Mouse (Mus musculus) limb, embryonic 12.5 days (tissue): ENCODE results near the gene Tmem266. TPM values are rescaled to one million over a fixed set of nuclear protein-coding genes. Genes with fewer than 3 reads are reported as not detected.

Source experiments
- ATAC-seq: fragments of 200-750 bp; cut with Nextera tagmentation; 2 replicates; pipeline ENCODE4 v1.8.0; 2017; ENCODE audit warnings: low read depth, moderate TSS enrichment; ENCODE audit not compliant: insufficient number of reproducible peaks, insufficient read depth, low FRiP score, low TSS enrichment
- H3K27ac ChIP-seq: fragments of 300-500 bp; sonication (generic); 2 replicates; pipeline ENCODE4 v1.5.1; 2016; ENCODE audit warnings: mild to moderate bottlenecking, moderate library complexity
- H3K27me3 ChIP-seq: fragments of 300-500 bp; sonication (generic); 2 replicates; pipeline ENCODE4 v1.6.1; 2016; ENCODE audit warnings: mild to moderate bottlenecking, moderate library complexity
- H3K36me3 ChIP-seq: fragments of 300-500 bp; sonication (generic); 2 replicates; pipeline ENCODE4 v1.6.1; 2016; ENCODE audit warnings: mild to moderate bottlenecking, moderate library complexity
- H3K4me1 ChIP-seq: fragments of 300-500 bp; sonication (generic); replicated peaks from 2 replicates; pipeline ENCODE4 v1.6.1; 2016
- H3K4me2 ChIP-seq: fragments of 300-500 bp; sonication (generic); 2 replicates; pipeline ENCODE4 v1.6.1; 2016; ENCODE audit warnings: mild to moderate bottlenecking, moderate library complexity
- H3K4me3 ChIP-seq: fragments of 300-500 bp; sonication (generic); replicated peaks from 2 replicates; pipeline ENCODE4 v1.5.1; 2016; ENCODE audit warnings: mild to moderate bottlenecking
- H3K9ac ChIP-seq: fragments of 300-500 bp; sonication (generic); replicated peaks from 2 replicates; pipeline ENCODE4 v1.6.1; 2016; ENCODE audit warnings: mild to moderate bottlenecking, moderate library complexity
- H3K9me3 ChIP-seq: fragments of 300-500 bp; sonication (generic); 2 replicates; pipeline ENCODE4 v1.6.1; 2016; ENCODE audit warnings: mild to moderate bottlenecking, moderate library complexity
- WGBS: fragments of 180-500 bp; shearing (Covaris S2); methylation state at CpG from one replicate; pipeline ENCODE4 v1.1.7; 2016; 5-methylcytosine and 5-hydroxymethylcytosine counted together
- polyA plus RNA-seq: library from polyadenylated mRNA; unstranded; fragments of >200 nt; fragmentation: Nextera tagmentation; extraction: Ambion mirVana; gene quantifications from 2 replicates; pipeline ENCODE4 v1.2.1, GENCODE M21; 2016

Tmem266 gene
- polyA plus RNA-seq, 1 experiment from 2014 or later = 1.1 TPM

DNA sequence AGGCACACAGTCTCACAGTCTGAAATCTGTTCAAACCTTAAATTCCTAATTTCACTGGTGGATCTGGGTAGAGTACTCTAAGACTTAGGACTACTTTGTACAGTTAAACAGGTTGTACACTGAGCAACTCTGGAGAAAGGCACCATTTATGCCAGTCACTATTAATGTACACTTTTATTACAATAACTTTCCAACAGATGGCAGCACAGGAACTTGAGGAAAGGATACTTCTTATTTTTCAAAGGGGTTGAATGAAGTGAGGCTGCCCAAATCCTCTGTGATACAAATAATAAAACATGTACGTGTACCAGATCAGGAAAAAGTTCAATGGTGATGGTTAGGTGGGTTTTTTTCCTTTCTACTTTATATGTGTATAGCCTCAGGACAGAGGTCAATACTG is 141.7 kb downstream of the Tmem266 start:
- ATAC-seq = no peak
- no peaks in the 10 kb centered on the region for H3K27me3 ChIP-seq
- H3K36me3 ChIP-seq = no peaks in the 10 kb centered on the region; the same call in 1 of the 2 replicates
- no peaks in the 10 kb centered on the region for H3K4me1 ChIP-seq
- no peak overlapping the region for H3K27ac ChIP-seq
- no peak overlapping the region for H3K9ac ChIP-seq
- H3K9me3 ChIP-seq = no peaks in the 10 kb centered on the region
- H3K4me3 ChIP-seq = no peak overlapping the region
- WGBS = 62% methylated on average over 1 of the region's 1 CpGs
- H3K4me2 ChIP-seq = no peak overlapping the region

DNA sequence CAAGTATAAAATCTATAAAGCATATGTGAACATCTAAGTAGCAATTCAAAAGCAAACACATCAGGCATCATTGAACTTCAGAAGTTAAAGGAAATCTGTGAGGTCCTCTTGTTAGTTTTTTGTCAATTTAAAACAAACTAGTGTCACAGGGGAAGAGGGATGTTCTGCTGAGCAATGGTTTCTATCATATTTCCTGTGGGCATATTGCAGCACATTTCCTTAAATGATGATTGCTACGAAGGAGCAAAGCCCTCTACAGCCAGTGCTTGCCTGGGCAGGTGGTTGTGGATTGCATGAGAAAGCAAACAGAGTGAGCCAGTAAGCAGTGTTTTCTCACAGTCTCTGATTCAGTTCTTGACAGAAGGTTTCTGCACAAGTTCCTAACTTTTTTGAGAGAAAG is 149.4 kb downstream of the Tmem266 start:
- no peak overlapping the region for H3K4me3 ChIP-seq
- no peak for ATAC-seq
- no peak overlapping the region for H3K9ac ChIP-seq
- no peaks in the 10 kb centered on the region for H3K4me1 ChIP-seq
- 76% methylated on average over 1 of the region's 1 CpGs for WGBS
- no peak overlapping the region for H3K4me2 ChIP-seq
- no peaks in the 10 kb centered on the region for H3K27me3 ChIP-seq
- no peak overlapping the region for H3K27ac ChIP-seq
- H3K9me3 ChIP-seq = no peaks in the 10 kb centered on the region
- H3K36me3 ChIP-seq = peaks cover 15% of the 10 kb centered on the region

DNA sequence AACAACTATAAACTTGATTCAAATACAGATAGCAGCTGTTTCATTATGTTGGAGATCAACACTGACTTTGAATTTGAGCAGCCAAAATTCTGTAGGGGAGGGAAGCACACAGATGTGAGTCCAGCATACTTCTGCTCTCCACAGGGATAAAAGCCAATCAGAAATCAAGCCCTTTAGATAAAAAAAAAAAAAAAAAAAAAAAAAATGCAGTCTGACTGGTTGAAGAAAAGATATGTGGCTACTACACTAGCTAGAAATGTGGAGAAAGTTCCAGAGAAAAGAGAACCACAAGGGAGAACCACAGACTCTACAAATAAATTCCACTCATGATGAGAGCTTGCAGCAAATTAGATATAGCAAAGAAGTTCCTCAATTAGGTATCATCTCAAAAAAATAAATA is 152.0 kb downstream of the Tmem266 start:
- H3K4me2 ChIP-seq = no peak overlapping the region
- ATAC-seq = no peak
- no peak overlapping the region for H3K4me3 ChIP-seq
- H3K9me3 ChIP-seq = no peaks in the 10 kb centered on the region
- peaks cover 22% of the 10 kb centered on the region for H3K36me3 ChIP-seq
- H3K27me3 ChIP-seq = no peaks in the 10 kb centered on the region
- H3K27ac ChIP-seq = no peak overlapping the region
- no peaks in the 10 kb centered on the region for H3K4me1 ChIP-seq
- no peak overlapping the region for H3K9ac ChIP-seq

DNA sequence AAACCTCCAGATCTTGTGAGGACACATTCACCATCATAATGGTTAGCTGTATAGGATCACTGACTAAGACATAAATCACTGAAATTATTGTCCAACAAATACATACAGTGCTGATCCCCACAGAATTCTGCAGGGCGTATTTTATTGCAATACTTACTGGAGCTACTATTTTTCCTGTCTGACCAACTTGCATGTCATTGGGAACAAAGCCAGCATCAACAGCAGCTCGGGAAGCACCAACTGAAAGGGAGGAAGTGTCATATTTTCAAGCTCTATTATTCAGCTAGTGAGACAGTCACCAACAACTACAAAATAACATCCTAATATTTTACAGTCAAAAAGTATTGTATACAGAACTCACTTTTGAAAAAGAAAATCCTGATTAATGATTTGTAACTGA is 155.4 kb downstream of the Tmem266 start:
- Histone ChIP-seq H3K27me3 (no peaks in the 10 kb centered on the region), H3K4me1 (no peaks in the 10 kb centered on the region), H3K9me3 (no peaks in the 10 kb centered on the region), H3K4me3 (no peak overlapping the region), H3K27ac (no peak overlapping the region), H3K9ac (no peak overlapping the region), H3K4me2 (no peak overlapping the region), H3K36me3 (peaks cover 43% of the 10 kb centered on the region)
- no peak for ATAC-seq
- 77% methylated on average over 2 of the region's 2 CpGs for whole genome bisulfite sequencing

Other genes with a start within 250 kb of the Tmem266 start
- gene Ube2q2, start 178.1 kb upstream of the Tmem266 start, polyA plus RNA-seq = 45.1 and 48.3 TPM in 2 replicates
- 71.5 and 73.6 TPM in 2 replicates for gene Fbxo22, start 118.0 kb upstream of the Tmem266 start, polyA plus RNA-seq
- 1.2 and 1.5 TPM in 2 replicates for gene Nrg4, start 69 bp upstream of the Tmem266 start, polyA plus RNA-seq
- gene Etfa, start 185.3 kb downstream of the Tmem266 start, polyA plus RNA-seq = 183 and 192 TPM in 2 replicates
- gene Isl2, start 211.8 kb downstream of the Tmem266 start, polyA plus RNA-seq = 2.3 and 3.6 TPM in 2 replicates